Mouse (Mus musculus) ES-Bruce4 (cell line): ENCODE data around the gene Alpk1. TPM values are rescaled to one million over a fixed set of nuclear protein-coding genes. Genes with fewer than 3 reads are reported as not detected.

Experiments
- H3K27ac ChIP-seq: 2 replicates; pipeline ENCODE4 v1.5.1; 2012; ENCODE audit warnings: low read length, inconsistent platforms; ENCODE audit not compliant: insufficient read depth
- H3K27me3 ChIP-seq: 2 replicates; pipeline ENCODE4 v1.6.1; 2012; ENCODE audit warnings: mild to moderate bottlenecking, low read length, inconsistent platforms; ENCODE audit not compliant: control insufficient read depth, poor library complexity, insufficient read depth, severe bottlenecking
- H3K36me3 ChIP-seq: 2 replicates; pipeline ENCODE4 v1.6.1; 2012; ENCODE audit warnings: inconsistent platforms, mild to moderate bottlenecking, low read length, moderate library complexity; ENCODE audit not compliant: control insufficient read depth, poor library complexity, insufficient read depth, severe bottlenecking
- H3K4me1 ChIP-seq: one replicate; pipeline ENCODE4 v1.8.1; 2011; ENCODE audit warnings: low read length; ENCODE audit not compliant: control insufficient read depth, insufficient read depth
- H3K4me3 ChIP-seq: 2 replicates; pipeline ENCODE4 v1.5.1; 2011; ENCODE audit warnings: low read depth, mild to moderate bottlenecking, low read length
- H3K9ac ChIP-seq: 2 replicates; pipeline ENCODE4 v1.6.1; 2012; ENCODE audit warnings: low read depth, mild to moderate bottlenecking, inconsistent platforms; ENCODE audit not compliant: poor library complexity, severe bottlenecking
- H3K9me3 ChIP-seq: replicated peaks from 2 replicates; pipeline ENCODE4 v1.6.1; 2012; ENCODE audit warnings: mild to moderate bottlenecking, low read length, inconsistent platforms; ENCODE audit not compliant: control insufficient read depth, poor library complexity, insufficient read depth, severe bottlenecking
- CTCF ChIP-seq: IDR thresholded peaks from one replicate; pipeline ENCODE4 v1.8.1; 2011; ENCODE audit warnings: low read depth, low read length
- EP300 ChIP-seq: IDR thresholded peaks from 2 replicates; pipeline ENCODE4 v1.6.1; 2011; ENCODE audit warnings: low read depth, low read length; ENCODE audit not compliant: insufficient read depth
- POLR2A ChIP-seq: IDR thresholded peaks from one replicate; pipeline ENCODE4 v1.8.1; 2011; ENCODE audit warnings: low read length; ENCODE audit not compliant: insufficient read depth
- polyA plus RNA-seq: library from polyadenylated mRNA; stranded (reverse); fragments of >200 nt; gene quantifications from 2 replicates; pipeline ENCODE4 v1.2.4, GENCODE M21; 2011; ENCODE audit warnings: low read depth; ENCODE audit not compliant: missing spikeins, insufficient read depth, insufficient read length

The Alpk1 gene
- polyA plus RNA-seq, 1 experiment = 1.2 TPM

GRCm38 (mm10) chr3:127728851-127729512 lies 51.3 kb downstream of the Alpk1 start:
- Histone ChIP-seq H3K9me3 (no peaks in the 10 kb centered on the region), H3K4me3 (no peak overlapping the region), H3K4me1 (no peaks in the 10 kb centered on the region), H3K9ac (no peak overlapping the region), H3K27ac (no peak overlapping the region), H3K27me3 (no peaks in the 10 kb centered on the region; the same call in 1 of the 2 replicates), H3K36me3 (no peaks in the 10 kb centered on the region)
- TF ChIP-seq CTCF (no peak), EP300 (no peak), POLR2A (no peak)

GRCm38 (mm10) chr3:127728046-127728445 lies 52.3 kb downstream of the Alpk1 start:
- Histone ChIP-seq H3K9ac (no peak overlapping the region), H3K27me3 (no peaks in the 10 kb centered on the region; the same call in 1 of the 2 replicates), H3K4me1 (no peaks in the 10 kb centered on the region), H3K9me3 (no peaks in the 10 kb centered on the region), H3K27ac (no peak overlapping the region), H3K4me3 (no peak overlapping the region), H3K36me3 (no peaks in the 10 kb centered on the region)
- no peak for TF ChIP-seq CTCF
- no peak for TF ChIP-seq POLR2A
- TF ChIP-seq EP300 = no peak

- no peaks in the 10 kb centered on the region for H3K9me3 ChIP-seq
- TF ChIP-seq POLR2A (no peak), EP300 (no peak)
- 0 out of 2 replicates have a peak, but pooled peaks cover 1% of the 10 kb centered on the region for H3K27me3 ChIP-seq
- no peak overlapping the region for H3K4me3 ChIP-seq
- H3K4me1 ChIP-seq = no peaks in the 10 kb centered on the region
- no peak overlapping the region for H3K9ac ChIP-seq
- H3K36me3 ChIP-seq = no peaks in the 10 kb centered on the region
- no peak overlapping the region for H3K27ac ChIP-seq
Measured at GRCm38 (mm10) chr3:127720948-127721347, 59.4 kb downstream of the Alpk1 start.

- TF ChIP-seq CTCF (no peak), POLR2A (no peak), EP300 (no peak)
- Histone ChIP-seq H3K9ac (no peak overlapping the region), H3K9me3 (no peaks in the 10 kb centered on the region), H3K4me3 (no peak overlapping the region), H3K27ac (no peak overlapping the region), H3K4me1 (no peaks in the 10 kb centered on the region), H3K27me3 (0 out of 2 replicates have a peak, but pooled peaks cover 1% of the 10 kb centered on the region), H3K36me3 (no peaks in the 10 kb centered on the region)
Measured at GRCm38 (mm10) chr3:127720050-127720449, 60.3 kb downstream of the Alpk1 start.

- H3K27ac ChIP-seq = no peak overlapping the region
Measured at GRCm38 (mm10) chr3:127719601-127720000, 60.7 kb downstream of the Alpk1 start.

GRCm38 (mm10) chr3:127716759-127717158 lies 63.6 kb downstream of the Alpk1 start:
- no peak overlapping the region for H3K27ac ChIP-seq

More at GRCm38 (mm10) chr3:127719601-127720000, 60.7 kb downstream of the Alpk1 start:
- no peaks in the 10 kb centered on the region for H3K4me1 ChIP-seq
- TF ChIP-seq POLR2A = no peak
- TF ChIP-seq CTCF = no peak
- TF ChIP-seq EP300 = no peak
- 0 out of 2 replicates have a peak, but pooled peaks cover 1% of the 10 kb centered on the region for H3K27me3 ChIP-seq
- no peaks in the 10 kb centered on the region for H3K36me3 ChIP-seq
- H3K9me3 ChIP-seq = no peaks in the 10 kb centered on the region
- H3K4me3 ChIP-seq = no peak overlapping the region
- no peak overlapping the region for H3K9ac ChIP-seq

More at GRCm38 (mm10) chr3:127716759-127717158, 63.6 kb downstream of the Alpk1 start:
- H3K9me3 ChIP-seq = no peaks in the 10 kb centered on the region
- H3K4me1 ChIP-seq = no peaks in the 10 kb centered on the region
- no peaks in the 10 kb centered on the region for H3K36me3 ChIP-seq
- no peak for TF ChIP-seq POLR2A
- no peak for TF ChIP-seq EP300
- TF ChIP-seq CTCF = no peak
- no peak overlapping the region for H3K4me3 ChIP-seq
- H3K27me3 ChIP-seq = 0 out of 2 replicates have a peak, but pooled peaks cover 1% of the 10 kb centered on the region
- H3K9ac ChIP-seq = no peak overlapping the region
